Mouse (Mus musculus): ENCODE measurements around the gene Cd28. TPM values are rescaled to one million over a fixed set of nuclear protein-coding genes. Genes with fewer than 3 reads are reported as not detected.

Gene Cd28
- polyA plus RNA-seq, 1 experiment from 2014 or later = 0.03 TPM

DNA sequence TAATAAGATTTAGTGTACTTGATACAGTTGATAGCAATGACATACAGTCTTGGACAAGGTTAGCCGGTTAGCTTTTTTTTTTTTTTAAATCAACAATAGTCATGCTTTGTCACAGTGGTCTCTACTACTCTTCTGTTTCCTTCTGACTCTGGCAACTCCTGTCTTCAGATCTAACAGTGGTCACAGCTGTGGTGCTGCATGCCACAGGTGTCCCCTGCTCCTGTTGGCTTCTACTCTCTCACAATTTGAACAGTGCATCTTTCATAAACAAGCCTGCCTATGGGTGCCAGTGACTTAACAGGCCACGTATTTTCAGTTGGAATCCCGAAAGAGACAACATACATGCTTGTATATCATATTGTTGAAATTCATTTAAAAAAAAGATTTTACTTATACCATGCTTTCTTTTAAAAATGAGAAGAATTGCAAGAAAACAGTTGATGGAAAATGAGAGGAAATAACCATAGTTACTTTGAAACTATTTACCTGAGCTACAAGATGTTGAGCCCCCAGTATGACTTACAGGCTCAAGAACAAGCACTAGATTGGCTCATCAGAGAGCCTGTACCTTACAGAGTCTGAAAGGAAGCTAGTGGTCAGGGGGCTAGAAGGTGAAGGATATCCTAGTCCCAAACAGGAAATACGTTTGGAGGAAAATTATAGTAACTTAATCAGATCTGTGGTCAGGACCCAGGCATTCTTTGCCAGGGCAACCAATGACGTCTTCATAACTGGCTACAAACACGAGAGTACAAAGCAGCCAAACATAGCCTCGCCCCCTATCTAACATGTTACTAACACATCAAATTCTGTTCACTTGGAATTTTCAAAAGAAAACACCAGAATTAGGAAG is 39.0 kb downstream of the Cd28 start:
- Histone ChIP-seq H3K36me3 (no peaks in the 10 kb centered on the region), H3K27me3 (ENCODE audit: insufficient read depth, poor library complexity, severe bottlenecking) (no peaks in the 10 kb centered on the region), H3K4me3 (no peak overlapping the region), H3K9me3 (no peaks in the 10 kb centered on the region), H3K27ac (no peak overlapping the region), H3K4me1 (replicated peaks) (peaks cover 4% of the 10 kb centered on the region; the same call in 1 of the 2 replicates)
- WGBS = 84% methylated on average over 7 of the region's 7 CpGs
- DNase-seq (ENCODE audit: low spot score) = no peak

DNA sequence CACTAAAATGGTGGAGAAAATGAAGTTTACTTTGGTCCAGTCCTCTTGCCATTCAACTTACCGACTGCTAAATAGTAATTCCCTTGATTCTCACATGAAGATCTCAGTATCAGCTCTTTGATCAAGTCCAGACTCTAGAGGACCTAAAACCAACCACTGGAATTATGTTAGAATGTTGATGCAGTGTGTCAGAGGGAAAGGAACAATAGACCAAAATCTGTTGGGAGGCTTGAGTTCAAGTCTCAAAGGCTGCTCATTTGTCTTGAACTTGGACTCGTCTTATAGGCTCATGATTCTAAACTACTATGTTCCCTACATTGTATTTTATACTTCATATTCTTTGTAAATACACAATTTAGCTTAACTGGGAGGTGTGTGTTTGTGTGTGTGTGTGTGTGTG is 41.0 kb downstream of the Cd28 start:
- no peak for DNase-seq (ENCODE audit: low spot score)
- Histone ChIP-seq H3K9me3 (no peaks in the 10 kb centered on the region), H3K27me3 (ENCODE audit: insufficient read depth, poor library complexity, severe bottlenecking) (no peaks in the 10 kb centered on the region), H3K4me3 (no peak overlapping the region), H3K36me3 (no peaks in the 10 kb centered on the region), H3K27ac (no peak overlapping the region), H3K4me1 (replicated peaks) (peaks cover 4% of the 10 kb centered on the region; the same call in 1 of the 2 replicates)
- WGBS = 93% methylated on average over 2 of the region's 2 CpGs

DNA sequence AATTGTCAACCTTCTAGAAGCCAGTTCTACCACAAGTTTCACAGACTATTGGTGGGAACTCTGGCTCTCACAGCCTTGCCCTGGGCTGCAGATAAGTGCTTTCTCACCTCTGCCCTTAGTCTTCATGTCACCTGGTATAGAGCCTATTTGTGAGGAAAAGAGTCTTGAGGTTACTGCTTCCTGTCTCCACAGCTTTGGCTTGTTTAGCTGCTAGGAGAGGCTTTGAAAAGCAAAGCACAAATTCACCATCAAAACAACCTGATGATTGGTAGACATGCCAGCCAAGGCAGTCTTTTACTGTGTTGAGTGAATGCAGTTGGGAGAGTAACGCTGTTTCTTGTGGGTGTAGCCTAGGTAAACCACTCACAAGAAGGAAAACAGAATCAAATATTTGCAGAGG is 41.6 kb downstream of the Cd28 start:
- DNase-seq (ENCODE audit: low spot score) = no peak
- no peak overlapping the region for H3K4me3 ChIP-seq
- WGBS = 90% methylated on average over 1 of the region's 1 CpGs
- no peaks in the 10 kb centered on the region for H3K9me3 ChIP-seq
- no peaks in the 10 kb centered on the region for H3K27me3 ChIP-seq (ENCODE audit: insufficient read depth, poor library complexity, severe bottlenecking)
- H3K36me3 ChIP-seq = no peaks in the 10 kb centered on the region
- peaks cover 4% of the 10 kb centered on the region; the same call in 1 of the 2 replicates for H3K4me1 ChIP-seq (replicated peaks)
- no peak overlapping the region for H3K27ac ChIP-seq

DNA sequence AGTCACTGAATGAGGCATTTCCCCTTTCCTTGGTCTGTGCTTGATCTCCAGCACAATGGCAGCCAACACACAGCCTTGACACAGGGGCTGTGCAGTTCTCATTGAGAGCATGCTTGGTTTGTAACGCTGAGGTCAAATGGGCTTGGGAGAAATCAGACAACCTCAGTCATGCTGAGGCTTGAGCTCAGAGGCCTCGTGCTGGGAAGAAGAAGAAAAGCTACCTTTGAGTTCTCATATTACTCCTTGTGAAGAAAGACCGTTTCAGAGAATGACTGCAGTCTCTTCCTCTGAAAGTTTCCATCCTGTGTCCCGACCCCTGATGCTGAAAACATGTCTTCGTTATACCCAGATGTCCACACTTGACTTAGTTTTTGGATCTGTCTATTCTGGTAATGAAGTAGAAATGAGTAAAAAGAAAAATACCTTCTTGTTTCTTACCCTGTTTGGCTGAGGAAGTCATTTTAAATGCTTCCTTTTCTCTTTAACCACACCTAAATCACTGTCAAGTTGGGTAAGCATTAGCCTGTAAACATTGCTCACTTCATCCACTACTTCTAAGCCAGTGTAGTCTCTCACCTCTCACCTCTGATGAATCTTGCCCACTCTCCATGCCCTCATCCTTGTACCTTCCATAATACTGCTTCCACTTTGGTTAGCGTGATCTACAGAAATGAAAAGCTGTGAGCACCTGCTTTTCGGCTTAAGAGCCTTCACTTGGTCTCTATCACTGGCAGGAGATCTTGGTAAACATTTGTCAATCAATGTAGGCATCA is 43.1 kb downstream of the Cd28 start:
- peaks cover 4% of the 10 kb centered on the region; the same call in 1 of the 2 replicates for H3K4me1 ChIP-seq (replicated peaks)
- H3K27me3 ChIP-seq (ENCODE audit: insufficient read depth, poor library complexity, severe bottlenecking) = no peaks in the 10 kb centered on the region
- H3K4me3 ChIP-seq = no peak overlapping the region
- DNase-seq (ENCODE audit: low spot score) = no peak
- H3K27ac ChIP-seq = no peak overlapping the region
- H3K9me3 ChIP-seq = no peaks in the 10 kb centered on the region
- 59% methylated on average over 7 of the region's 7 CpGs for WGBS
- H3K36me3 ChIP-seq = no peaks in the 10 kb centered on the region

DNA sequence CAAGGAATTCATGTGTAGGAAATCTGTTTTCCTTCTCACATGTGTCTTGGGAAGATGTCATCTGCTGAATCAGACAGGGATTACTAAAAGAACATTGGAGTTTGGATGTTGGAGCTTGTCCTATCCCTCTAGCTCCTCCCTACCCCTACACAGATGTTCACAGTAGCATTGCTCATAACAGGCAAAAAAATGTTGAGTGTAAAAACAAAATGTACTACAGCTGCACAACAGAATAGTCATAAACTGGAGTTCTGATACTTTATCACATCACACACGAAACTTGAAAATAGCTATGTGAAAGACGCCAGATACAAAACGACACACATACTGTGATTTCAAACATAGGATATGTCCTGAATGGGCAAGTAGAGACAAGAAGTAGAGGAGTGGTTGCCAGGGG is 43.9 kb downstream of the Cd28 start:
- 87% methylated on average over 3 of the region's 3 CpGs for WGBS
- Histone ChIP-seq H3K4me3 (no peak overlapping the region), H3K36me3 (no peaks in the 10 kb centered on the region), H3K27me3 (ENCODE audit: insufficient read depth, poor library complexity, severe bottlenecking) (no peaks in the 10 kb centered on the region), H3K27ac (no peak overlapping the region), H3K9me3 (no peaks in the 10 kb centered on the region), H3K4me1 (replicated peaks) (peaks cover 4% of the 10 kb centered on the region; the same call in 1 of the 2 replicates)
- no peak for DNase-seq (ENCODE audit: low spot score)

DNA sequence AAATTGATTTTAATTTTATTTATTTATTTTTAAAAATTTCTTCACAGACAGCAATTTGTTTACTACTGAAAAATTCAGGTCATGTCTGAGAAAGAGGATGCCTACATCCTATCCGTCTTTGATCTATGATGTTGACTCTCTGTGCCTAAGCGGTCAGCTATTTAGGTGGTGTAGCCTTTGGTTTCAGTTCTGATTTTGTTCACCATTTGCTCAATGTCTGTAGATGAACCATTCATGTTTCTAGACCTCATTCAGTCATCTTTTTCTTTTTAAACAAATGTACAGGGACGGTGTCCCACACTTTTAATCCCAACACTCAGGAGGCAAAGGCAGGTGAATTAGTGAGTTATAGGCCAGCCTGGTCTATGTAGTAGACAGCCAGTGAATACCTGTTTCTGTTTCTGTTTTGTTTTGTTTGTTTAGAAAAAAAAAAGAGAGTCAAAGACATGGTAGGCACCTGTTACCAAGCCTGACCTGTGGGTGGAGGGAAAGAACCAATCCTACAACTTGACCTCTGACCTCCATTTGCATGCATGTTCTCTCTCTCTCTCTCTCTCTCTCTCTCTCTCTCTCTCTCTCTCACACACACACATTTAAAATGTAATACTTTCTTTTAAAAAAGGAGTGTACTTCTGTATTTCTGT is 45.0 kb downstream of the Cd28 start:
- H3K27ac ChIP-seq = no peak overlapping the region
- no peak overlapping the region for H3K4me3 ChIP-seq
- H3K27me3 ChIP-seq (ENCODE audit: insufficient read depth, poor library complexity, severe bottlenecking) = no peaks in the 10 kb centered on the region
- H3K36me3 ChIP-seq = no peaks in the 10 kb centered on the region
- no peak for DNase-seq (ENCODE audit: low spot score)
- no peaks in the 10 kb centered on the region for H3K9me3 ChIP-seq
- H3K4me1 ChIP-seq (replicated peaks) = peaks cover 4% of the 10 kb centered on the region; the same call in 1 of the 2 replicates
- 92% methylated on average over 3 of the region's 3 CpGs for WGBS

DNA sequence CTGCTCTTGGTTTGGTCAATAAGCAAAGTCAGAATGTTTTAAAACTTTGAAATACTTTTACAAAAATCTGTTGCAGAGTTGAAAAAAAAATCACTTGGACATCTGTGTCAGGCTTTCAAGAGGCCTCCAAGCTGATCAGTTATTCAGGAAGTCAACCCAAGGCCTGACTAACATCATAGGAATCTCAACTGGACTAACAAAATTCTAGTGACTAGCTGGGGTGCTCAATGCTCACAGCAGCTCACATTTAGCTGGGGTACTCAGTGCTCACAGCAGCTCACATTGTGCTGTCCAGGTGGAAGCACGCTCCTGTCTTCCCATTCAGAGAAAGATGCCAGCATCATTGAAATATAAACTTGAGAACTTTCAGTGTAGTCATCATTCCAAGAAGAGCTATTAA is 45.9 kb downstream of the Cd28 start:
- no peaks in the 10 kb centered on the region for H3K36me3 ChIP-seq
- no peak overlapping the region for H3K27ac ChIP-seq
- peaks cover 4% of the 10 kb centered on the region; the same call in 1 of the 2 replicates for H3K4me1 ChIP-seq (replicated peaks)
- no peaks in the 10 kb centered on the region for H3K9me3 ChIP-seq
- no peaks in the 10 kb centered on the region for H3K27me3 ChIP-seq (ENCODE audit: insufficient read depth, poor library complexity, severe bottlenecking)
- no peak overlapping the region for H3K4me3 ChIP-seq
- DNase-seq (ENCODE audit: low spot score) = no peak
- WGBS = 93% methylated on average over 1 of the region's 1 CpGs

DNA sequence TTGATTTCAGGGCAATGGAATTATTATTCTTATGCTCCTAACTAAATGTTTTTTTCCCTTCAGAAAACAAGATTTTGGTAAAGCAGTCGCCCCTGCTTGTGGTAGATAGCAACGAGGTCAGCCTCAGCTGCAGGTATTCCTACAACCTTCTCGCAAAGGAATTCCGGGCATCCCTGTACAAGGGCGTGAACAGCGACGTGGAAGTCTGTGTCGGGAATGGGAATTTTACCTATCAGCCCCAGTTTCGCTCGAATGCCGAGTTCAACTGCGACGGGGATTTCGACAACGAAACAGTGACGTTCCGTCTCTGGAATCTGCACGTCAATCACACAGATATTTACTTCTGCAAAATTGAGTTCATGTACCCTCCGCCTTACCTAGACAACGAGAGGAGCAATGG is 46.3 kb downstream of the Cd28 start:
- no peak for DNase-seq (ENCODE audit: low spot score)
- H3K27ac ChIP-seq = no peak overlapping the region
- H3K36me3 ChIP-seq = no peaks in the 10 kb centered on the region
- 90% methylated on average over 20 of the region's 20 CpGs for WGBS
- H3K9me3 ChIP-seq = no peaks in the 10 kb centered on the region
- H3K4me1 ChIP-seq (replicated peaks) = peaks cover 4% of the 10 kb centered on the region; the same call in 1 of the 2 replicates
- no peaks in the 10 kb centered on the region for H3K27me3 ChIP-seq (ENCODE audit: insufficient read depth, poor library complexity, severe bottlenecking)
- no peak overlapping the region for H3K4me3 ChIP-seq

DNA sequence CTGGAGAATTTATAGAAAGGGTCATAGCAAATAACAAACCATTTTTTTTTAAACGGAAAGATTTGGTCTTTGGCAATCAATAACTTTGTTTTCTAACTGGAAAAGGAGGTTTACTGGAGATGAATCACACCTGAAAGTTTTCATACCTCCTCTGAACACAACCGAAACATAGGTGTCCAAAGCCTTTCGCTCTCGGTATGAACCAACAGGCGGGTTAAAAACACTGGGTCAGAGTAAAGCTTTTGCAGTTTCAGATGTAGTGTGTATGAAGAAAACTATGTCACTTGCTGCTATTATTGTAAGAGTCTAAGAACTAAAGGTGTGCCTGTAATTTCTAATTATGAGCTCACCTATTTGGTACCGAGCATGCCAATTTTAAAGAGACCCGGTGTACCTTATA is 55.2 kb downstream of the Cd28 start:
- H3K36me3 ChIP-seq = no peaks in the 10 kb centered on the region
- H3K27ac ChIP-seq = no peak overlapping the region
- H3K27me3 ChIP-seq (ENCODE audit: insufficient read depth, poor library complexity, severe bottlenecking) = no peaks in the 10 kb centered on the region
- no peak overlapping the region for H3K4me3 ChIP-seq
- WGBS = 94% methylated on average over 7 of the region's 7 CpGs
- DNase-seq (ENCODE audit: low spot score) = no peak
- no peaks in the 10 kb centered on the region for H3K9me3 ChIP-seq
- H3K4me1 ChIP-seq (replicated peaks) = no peaks in the 10 kb centered on the region

DNA sequence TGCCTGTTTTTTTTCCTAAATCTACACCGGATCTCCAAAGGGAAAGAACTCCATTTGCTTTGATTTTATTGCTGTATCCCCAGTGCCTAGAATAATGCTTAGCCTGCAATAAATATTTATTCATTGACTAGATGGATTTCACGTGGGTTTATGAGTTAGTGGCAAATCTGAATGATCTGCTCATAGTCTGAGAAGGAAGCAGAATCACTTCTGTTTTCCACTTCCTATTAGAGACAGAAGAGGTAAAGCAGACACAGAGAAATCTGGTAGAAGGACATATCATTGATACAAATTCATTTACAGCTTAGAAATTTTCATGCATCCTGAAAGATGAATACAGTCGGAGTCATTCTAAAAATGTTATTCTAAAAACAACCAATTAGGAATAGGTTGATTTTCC is 56.6 kb downstream of the Cd28 start:
- DNase-seq (ENCODE audit: low spot score) = no peak
- Histone ChIP-seq H3K9me3 (no peaks in the 10 kb centered on the region), H3K36me3 (no peaks in the 10 kb centered on the region), H3K4me1 (replicated peaks) (no peaks in the 10 kb centered on the region), H3K27me3 (ENCODE audit: insufficient read depth, poor library complexity, severe bottlenecking) (no peaks in the 10 kb centered on the region), H3K4me3 (no peak overlapping the region), H3K27ac (no peak overlapping the region)
- WGBS = 85% methylated on average over 3 of the region's 3 CpGs

DNA sequence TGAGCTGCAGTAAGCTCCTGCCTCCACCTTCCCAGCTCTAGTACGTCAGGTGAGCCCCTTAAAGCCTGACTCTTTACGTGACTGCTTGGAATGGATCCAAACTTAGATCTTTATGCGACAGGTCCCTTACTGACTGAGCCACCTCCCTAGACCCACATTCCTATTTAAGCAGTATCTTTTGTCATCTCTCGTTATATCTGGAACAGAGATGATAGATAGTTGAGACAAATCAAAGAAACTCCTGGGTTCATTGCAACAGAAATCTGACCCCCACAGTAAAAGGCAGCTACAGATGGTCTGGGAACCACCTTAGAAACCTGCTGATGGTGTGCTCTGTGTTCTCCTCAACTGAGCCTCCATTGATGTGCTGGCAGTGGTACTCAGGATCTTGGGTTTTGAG is 59.6 kb downstream of the Cd28 start:
- Histone ChIP-seq H3K9me3 (no peaks in the 10 kb centered on the region), H3K4me1 (replicated peaks) (no peaks in the 10 kb centered on the region)
- 92% methylated on average over 4 of the region's 4 CpGs for WGBS

DNA sequence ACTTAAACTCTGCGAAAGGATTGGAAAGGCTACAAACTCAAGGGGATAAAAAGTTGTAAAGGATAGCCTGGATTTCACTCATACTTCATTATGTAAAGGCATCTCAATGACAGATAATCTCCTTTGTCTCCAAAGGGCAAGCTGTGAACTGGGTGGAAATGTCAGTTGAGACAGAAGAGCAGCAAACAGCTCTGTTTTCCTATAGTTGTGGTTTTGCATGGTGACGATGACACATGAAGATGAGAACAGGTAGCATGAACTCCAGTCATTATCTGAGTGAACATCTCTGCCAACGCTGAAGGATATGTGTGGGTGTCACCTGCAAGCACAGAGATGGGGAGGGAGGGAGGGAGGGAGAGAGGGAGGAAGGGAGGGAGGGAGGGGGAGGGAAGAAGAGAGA is 60.3 kb downstream of the Cd28 start:
- Histone ChIP-seq H3K4me1 (replicated peaks) (no peaks in the 10 kb centered on the region), H3K9me3 (no peaks in the 10 kb centered on the region), H3K4me3 (no peak overlapping the region), H3K27me3 (ENCODE audit: insufficient read depth, poor library complexity, severe bottlenecking) (no peaks in the 10 kb centered on the region), H3K36me3 (no peaks in the 10 kb centered on the region), H3K27ac (no peak overlapping the region)
- WGBS = 83% methylated on average over 3 of the region's 3 CpGs
- DNase-seq (ENCODE audit: low spot score) = no peak

More for the DNA sequence above, 59.6 kb downstream of the Cd28 start:
- Histone ChIP-seq H3K27me3 (ENCODE audit: insufficient read depth, poor library complexity, severe bottlenecking) (no peaks in the 10 kb centered on the region), H3K36me3 (no peaks in the 10 kb centered on the region), H3K27ac (no peak overlapping the region), H3K4me3 (no peak overlapping the region)
- no peak for DNase-seq (ENCODE audit: low spot score)

Measured in hindbrain, embryonic 10.5 days (tissue).